Mouse (Mus musculus) MEL (cell line): Measurements from ENCODE around the gene Manba.

Experiments used
- CHD2 ChIP-seq: IDR thresholded peaks from 2 replicates; pipeline ENCODE4 v1.6.1; 2011; ENCODE audit warnings: low read length, improper control_type of control experiment
- CTCF ChIP-seq, 3 experiments: IDR thresholded peaks in 2 of 3; conservative IDR thresholded peaks in 1 of 3; 2 replicates each; pipeline ENCODE4 v1.5.1; 2011 to 2012; ENCODE audit warnings: low read length in 3 of 3, low read depth in 2 of 3, mild to moderate bottlenecking in 2 of 3, improper control_type of control experiment in 1 of 3, inconsistent platforms in 1 of 3, mixed read lengths in 1 of 3, moderate library complexity in 1 of 3; ENCODE audit not compliant: control insufficient read depth in 1 of 3, insufficient read depth in 1 of 3, poor library complexity in 1 of 3, severe bottlenecking in 1 of 3
- E2F4 ChIP-seq: IDR thresholded peaks from 2 replicates; pipeline ENCODE4 v1.6.1; 2011; ENCODE audit warnings: low read depth, low read length, improper control_type of control experiment, borderline replicate concordance
- EP300 ChIP-seq, 2 experiments: IDR thresholded peaks; 2 replicates each; pipeline ENCODE4 v1.6.1; 2011; ENCODE audit warnings: improper control_type of control experiment in 2 of 2, low read length in 2 of 2, low read depth in 1 of 2, mild to moderate bottlenecking in 1 of 2
- ETS1 ChIP-seq: IDR thresholded peaks from 2 replicates; pipeline ENCODE4 v1.6.1; 2012; ENCODE audit warnings: low read depth, mild to moderate bottlenecking, inconsistent platforms, low read length, improper control_type of control experiment, moderate library complexity
- JUND ChIP-seq: IDR thresholded peaks from 2 replicates; pipeline ENCODE4 v1.6.1; 2011; ENCODE audit warnings: low read depth, mild to moderate bottlenecking, improper control_type of control experiment, low read length
- MAFK ChIP-seq: IDR thresholded peaks from 2 replicates; pipeline ENCODE4 v1.6.1; 2011; ENCODE audit warnings: low read depth, mild to moderate bottlenecking, low read length, improper control_type of control experiment, borderline replicate concordance
- POLR2A ChIP-seq, 2 experiments: IDR thresholded peaks; 2 replicates each; pipeline ENCODE4 v1.6.1; 2011 to 2012; ENCODE audit warnings: low read length in 2 of 2, mild to moderate bottlenecking in 2 of 2, control low read depth in 1 of 2, improper control_type of control experiment in 1 of 2, low read depth in 1 of 2, moderate library complexity in 1 of 2; ENCODE audit not compliant: control insufficient read depth in 1 of 2, insufficient read depth in 1 of 2, poor library complexity in 1 of 2
- RAD21 ChIP-seq: IDR thresholded peaks from 2 replicates; pipeline ENCODE4 v1.6.1; 2011; ENCODE audit warnings: mild to moderate bottlenecking, low read depth, low read length, improper control_type of control experiment
- RCOR1 ChIP-seq: IDR thresholded peaks from 2 replicates; pipeline ENCODE4 v1.6.1; 2012; ENCODE audit warnings: low read depth, mild to moderate bottlenecking, inconsistent platforms, low read length, improper control_type of control experiment
- ZC3H11A ChIP-seq: IDR thresholded peaks from 2 replicates; pipeline ENCODE4 v1.6.1; 2012; ENCODE audit warnings: low read depth, mild to moderate bottlenecking, inconsistent platforms, low read length, improper control_type of control experiment
- ZNF384 ChIP-seq: IDR thresholded peaks from 2 replicates; pipeline ENCODE4 v1.6.1; 2012; ENCODE audit warnings: low read depth, mild to moderate bottlenecking, inconsistent platforms, low read length, improper control_type of control experiment

- TF ChIP-seq ETS1, result no peak
- no peak for TF ChIP-seq ZC3H11A
- no peak for TF ChIP-seq CTCF (IDR thresholded peaks at IDR 0.05 in 2 of 3, conservative IDR thresholded peaks at IDR 0.05 in 1 of 3; ENCODE audit: control insufficient read depth in 1 of 3, insufficient read depth in 1 of 3, low read depth in 2 of 3, low read length in 3 of 3, poor library complexity in 1 of 3, severe bottlenecking in 1 of 3)
- TF ChIP-seq EP300 (IDR thresholded peaks at IDR 0.05; ENCODE audit: low read depth in 1 of 2, low read length in 2 of 2), result no peak
- TF ChIP-seq POLR2A (IDR thresholded peaks at IDR 0.05; ENCODE audit: control insufficient read depth in 1 of 2, insufficient read depth in 1 of 2, low read depth in 1 of 2, low read length in 2 of 2, poor library complexity in 1 of 2), result no peak
- TF ChIP-seq JUND, result no peak
- no peak for TF ChIP-seq ZNF384
- TF ChIP-seq CHD2, result no peak
- TF ChIP-seq RAD21, result no peak
- no peak for TF ChIP-seq RCOR1
- no peak for TF ChIP-seq E2F4
- TF ChIP-seq MAFK, result no peak
These were observed 67.5 kb downstream of the Manba start for GRCm38 (mm10) chr3:135552874-135553273.
